Mouse (Mus musculus): Measurements from ENCODE around the gene Catsperg1. TPM values are rescaled to one million over a fixed set of nuclear protein-coding genes. Genes with fewer than 3 reads are reported as not detected.
"Not testable (repeated sequence)": the region's sequence is repeated elsewhere in the genome, so short reads cannot be mapped to it uniquely, and the experiment has no call there.

The Catsperg1 gene
- polyA plus RNA-seq, 1 experiment from 2014 or later: 0.53 TPM

DNA sequence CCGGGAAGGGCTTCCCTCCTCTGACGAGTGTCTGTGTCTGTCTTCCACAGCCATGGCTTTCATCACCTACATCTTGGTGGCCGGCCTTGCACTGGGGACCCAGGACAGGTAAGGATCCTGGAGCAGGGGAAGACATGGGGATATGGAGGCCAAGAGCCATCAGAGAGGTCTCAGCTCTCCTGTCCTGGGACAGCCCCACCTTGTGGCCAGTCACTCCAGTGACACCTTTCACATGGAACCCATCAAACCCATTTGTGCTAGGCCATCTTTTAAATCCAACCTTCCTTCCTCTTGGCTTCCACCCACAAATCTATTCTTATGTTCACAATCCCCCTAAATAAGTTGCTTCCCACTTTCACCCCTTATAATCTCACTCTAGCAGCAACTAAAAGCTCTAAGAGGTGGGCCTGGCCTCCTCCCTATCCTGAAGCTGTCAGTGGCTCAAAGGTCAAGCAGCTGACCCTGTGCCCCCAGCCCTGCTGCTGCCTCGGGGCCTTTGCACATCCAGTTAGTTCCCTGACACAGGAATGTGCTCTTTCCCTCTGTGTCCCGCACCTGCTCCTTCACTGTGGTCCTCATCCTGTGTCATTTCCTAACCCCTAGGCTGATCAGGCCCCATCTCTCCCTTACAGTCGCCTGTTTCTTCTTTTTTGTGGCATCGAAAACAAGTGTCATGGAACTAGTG is 31.0 kb upstream of the Catsperg1 start:
- peak; percentile 70 for TF ChIP-seq CTCF (IDR thresholded peaks at IDR 0.05; ENCODE audit: low read depth)
- H3K36me3 ChIP-seq (ENCODE audit: insufficient read depth, low read length): 0 out of 2 replicates have a peak, but pooled peaks cover 10% of the 10 kb centered on the region
- no peak overlapping the region for H3K27ac ChIP-seq
- H3K4me1 ChIP-seq (replicated peaks; ENCODE audit: insufficient read depth, low read length): peaks cover 3% of the 10 kb centered on the region
- H3K4me2 ChIP-seq (ENCODE audit: low read length): no peak overlapping the region
- no peak overlapping the region for H3K9ac ChIP-seq (ENCODE audit: low read depth, low read length)
- ATAC-seq (replicated peaks; ENCODE audit: low FRiP score, low read depth) (no peak), DNase-seq (ENCODE audit: low spot score) (no peak)
- no peaks in the 10 kb centered on the region for H3K27me3 ChIP-seq (ENCODE audit: insufficient read depth, low read length)
- H3K9me3 ChIP-seq (replicated peaks; ENCODE audit: low read length): no peaks in the 10 kb centered on the region
- 79% methylated on average over 7 of the region's 7 CpGs for whole genome bisulfite sequencing
- no peak overlapping the region for H3K4me3 ChIP-seq (replicated peaks; ENCODE audit: low read depth, low read length)

DNA sequence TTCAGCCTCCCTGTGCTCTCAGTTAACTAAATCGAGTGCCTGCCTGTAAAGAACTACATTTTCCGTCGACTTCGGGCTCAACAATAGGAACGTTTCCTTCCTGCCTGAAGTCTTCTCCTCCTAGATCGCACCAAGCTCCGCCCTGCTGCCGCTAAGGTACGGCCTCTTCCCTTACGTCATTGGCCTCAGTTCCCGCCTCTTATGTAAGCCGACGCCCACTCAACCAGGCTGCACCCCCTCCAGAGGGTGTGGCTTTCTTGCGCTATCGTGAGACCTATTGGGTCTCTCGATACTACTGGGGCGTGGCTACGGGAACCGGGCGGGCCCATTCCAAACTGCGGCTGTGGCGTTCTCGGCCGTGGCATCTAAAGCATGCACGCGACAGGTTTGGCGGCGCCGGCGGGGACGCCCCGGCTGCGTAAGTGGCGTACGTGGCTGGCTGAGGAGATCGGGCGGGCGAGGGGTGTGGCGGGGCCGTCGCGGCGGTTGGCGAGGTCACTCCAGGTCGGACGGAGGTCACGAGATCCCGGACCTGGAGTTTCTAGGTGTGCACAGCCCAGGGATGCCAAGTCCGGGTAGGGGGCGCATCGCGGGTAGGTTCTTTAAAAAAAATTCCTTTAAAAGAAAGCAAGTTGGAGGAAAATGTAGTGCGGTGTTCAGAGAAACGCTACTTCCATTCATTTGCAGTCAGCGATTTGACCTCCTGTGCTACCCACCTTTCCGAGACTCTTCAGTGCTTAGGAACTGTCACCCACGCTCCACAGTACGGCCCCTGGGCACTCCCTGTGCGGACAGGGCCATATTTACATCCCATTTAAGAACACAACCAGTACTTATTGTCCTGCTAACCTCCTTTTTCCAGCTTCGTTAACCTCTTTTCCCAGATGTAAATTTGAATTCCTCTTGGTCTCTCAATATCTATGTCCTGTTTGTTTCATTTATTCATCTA is 24.5 kb upstream of the Catsperg1 start, which contains the start of gene Yif1b:
Gene Yif1b (plus strand): TSS at position 311 of the 949 bp plus-strand sequence.
- 0 out of 2 replicates have a peak, but pooled peaks have one; percentile 24 for TF ChIP-seq CTCF (IDR thresholded peaks at IDR 0.05; ENCODE audit: low read depth)
- H3K9me3 ChIP-seq (replicated peaks; ENCODE audit: low read length): no peaks in the 10 kb centered on the region
- no peaks in the 10 kb centered on the region for H3K27me3 ChIP-seq (ENCODE audit: insufficient read depth, low read length)
- H3K4me2 ChIP-seq (ENCODE audit: low read length): peak within 1 kb of the TSS; percentile 68
- DNase-seq (ENCODE audit: low spot score) (peak; percentile 100), ATAC-seq (replicated peaks; ENCODE audit: low FRiP score, low read depth) (peak; percentile 97)
- peak within 1 kb of the TSS; percentile 56 for H3K4me3 ChIP-seq (replicated peaks; ENCODE audit: low read depth, low read length)
- H3K9ac ChIP-seq (ENCODE audit: low read depth, low read length): peak within 1 kb of the TSS; percentile 59
- WGBS: under 1% methylated on average over 60 of the region's 60 CpGs
- no peaks in the 10 kb centered on the region for H3K4me1 ChIP-seq (replicated peaks; ENCODE audit: insufficient read depth, low read length)
- peak within 1 kb of the TSS; percentile 87 for H3K27ac ChIP-seq
- H3K36me3 ChIP-seq (ENCODE audit: insufficient read depth, low read length): no peaks in the 10 kb centered on the region

DNA sequence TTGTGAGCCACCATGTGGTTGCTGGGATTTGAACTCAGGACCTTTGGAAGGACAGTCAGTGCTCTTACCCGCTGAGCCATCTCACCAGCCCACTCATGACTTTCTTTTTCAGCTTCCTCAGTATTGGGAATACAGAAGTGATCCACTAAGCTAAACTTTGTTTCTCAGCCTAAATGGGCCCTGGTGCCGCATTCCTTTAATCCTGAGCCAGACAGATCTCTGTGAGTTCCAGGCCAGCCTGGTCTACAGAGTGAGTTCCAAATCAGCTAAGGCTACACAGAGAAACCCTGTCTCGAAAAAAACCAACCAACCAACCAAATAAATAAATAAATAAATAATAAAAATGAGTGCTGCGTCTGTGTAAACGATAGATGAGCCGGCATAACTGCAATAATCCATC is 23.8 kb upstream of the Catsperg1 start:
- not testable (repeated sequence) for H3K27me3 ChIP-seq (ENCODE audit: insufficient read depth, low read length); H3K9me3 ChIP-seq (replicated peaks; ENCODE audit: low read length); H3K4me1 ChIP-seq (replicated peaks; ENCODE audit: insufficient read depth, low read length); H3K36me3 ChIP-seq (ENCODE audit: insufficient read depth, low read length); H3K9ac ChIP-seq (ENCODE audit: low read depth, low read length); DNase-seq (ENCODE audit: low spot score)
- Histone ChIP-seq H3K4me2 (ENCODE audit: low read length) (peak overlapping the region; percentile 48), H3K27ac (peak overlapping the region; percentile 87), H3K4me3 (replicated peaks; ENCODE audit: low read depth, low read length) (0 out of 2 replicates have a peak overlapping the region, but pooled peaks have one; percentile 10)
- 25% methylated on average over 6 of the region's 6 CpGs for WGBS
- ATAC-seq (replicated peaks; ENCODE audit: low FRiP score, low read depth): peak; percentile 1; the same call in 1 of the 2 replicates

GRCm38 (mm10) chr7:29236593-29236992 is 22.8 kb upstream of the Catsperg1 start:
- TF ChIP-seq CTCF (IDR thresholded peaks at IDR 0.05; ENCODE audit: low read depth): no peak
- WGBS: 75% methylated on average over 4 of the region's 4 CpGs
- peaks cover 4% of the 10 kb centered on the region; the same call in 1 of the 2 replicates for H3K4me1 ChIP-seq (replicated peaks; ENCODE audit: insufficient read depth, low read length)
- H3K9ac ChIP-seq (ENCODE audit: low read depth, low read length): no peak overlapping the region
- no peak overlapping the region for H3K4me2 ChIP-seq (ENCODE audit: low read length)
- H3K36me3 ChIP-seq (ENCODE audit: insufficient read depth, low read length): no peaks in the 10 kb centered on the region
- ATAC-seq (replicated peaks; ENCODE audit: low FRiP score, low read depth) (no peak), DNase-seq (ENCODE audit: low spot score) (no peak)
- no peak overlapping the region for H3K4me3 ChIP-seq (replicated peaks; ENCODE audit: low read depth, low read length)
- 0 out of 2 replicates have a peak, but pooled peaks cover 1% of the 10 kb centered on the region for H3K27me3 ChIP-seq (ENCODE audit: insufficient read depth, low read length)
- H3K27ac ChIP-seq: no peak overlapping the region
- H3K9me3 ChIP-seq (replicated peaks; ENCODE audit: low read length): no peaks in the 10 kb centered on the region

DNA sequence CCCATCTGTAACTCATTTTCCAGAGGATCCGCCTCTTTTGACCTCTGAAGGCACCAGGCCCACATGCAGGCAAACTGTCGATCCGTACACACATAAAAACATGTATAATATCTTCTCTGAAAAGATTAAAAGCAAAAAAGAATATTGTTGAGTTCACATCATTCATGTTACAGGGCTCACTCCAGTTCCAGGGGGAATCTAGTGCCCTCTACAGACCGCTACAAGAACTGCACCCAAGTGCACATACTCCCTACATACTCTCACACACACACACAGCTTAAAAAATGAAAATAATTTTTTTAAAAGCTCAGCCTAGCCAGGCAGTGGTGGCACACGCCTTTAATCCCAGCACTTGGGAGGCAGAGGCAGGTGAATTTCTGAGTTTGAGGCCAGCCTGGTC is 20.8 kb upstream of the Catsperg1 start:
- no peak for ATAC-seq (replicated peaks; ENCODE audit: low FRiP score, low read depth)
- H3K4me3 ChIP-seq (replicated peaks; ENCODE audit: low read depth, low read length): no peak overlapping the region
- H3K27me3 ChIP-seq (ENCODE audit: insufficient read depth, low read length): 0 out of 2 replicates have a peak, but pooled peaks cover 3% of the 10 kb centered on the region
- H3K9ac ChIP-seq (ENCODE audit: low read depth, low read length): no peak overlapping the region
- H3K27ac ChIP-seq: no peak overlapping the region
- peak; percentile 45; the same call in 1 of the 2 replicates for TF ChIP-seq CTCF (IDR thresholded peaks at IDR 0.05; ENCODE audit: low read depth)
- H3K4me1 ChIP-seq (replicated peaks; ENCODE audit: insufficient read depth, low read length): peaks cover 4% of the 10 kb centered on the region; the same call in 1 of the 2 replicates
- no peaks in the 10 kb centered on the region for H3K9me3 ChIP-seq (replicated peaks; ENCODE audit: low read length)
- no peak for DNase-seq (ENCODE audit: low spot score)
- WGBS: 78% methylated on average over 5 of the region's 5 CpGs
- no peaks in the 10 kb centered on the region for H3K36me3 ChIP-seq (ENCODE audit: insufficient read depth, low read length)
- H3K4me2 ChIP-seq (ENCODE audit: low read length): no peak overlapping the region

- ATAC-seq (replicated peaks; ENCODE audit: low FRiP score, low read depth) (no peak), DNase-seq (ENCODE audit: low spot score) (no peak)
- Histone ChIP-seq H3K36me3 (ENCODE audit: insufficient read depth, low read length) (no peaks in the 10 kb centered on the region), H3K27me3 (ENCODE audit: insufficient read depth, low read length) (0 out of 2 replicates have a peak, but pooled peaks cover 3% of the 10 kb centered on the region), H3K4me1 (replicated peaks; ENCODE audit: insufficient read depth, low read length) (peaks cover 4% of the 10 kb centered on the region; the same call in 1 of the 2 replicates), H3K4me2 (ENCODE audit: low read length) (no peak overlapping the region), H3K9ac (ENCODE audit: low read depth, low read length) (no peak overlapping the region), H3K4me3 (replicated peaks; ENCODE audit: low read depth, low read length) (no peak overlapping the region), H3K9me3 (replicated peaks; ENCODE audit: low read length) (no peaks in the 10 kb centered on the region), H3K27ac (peak overlapping the region; percentile 1; the same call in 1 of the 2 replicates)
- WGBS: 65% methylated on average over 6 of the region's 6 CpGs
- TF ChIP-seq CTCF (IDR thresholded peaks at IDR 0.05; ENCODE audit: low read depth): no peak
These were observed 19.9 kb upstream of the Catsperg1 start for GRCm38 (mm10) chr7:29233745-29234144.

Data from kidney, postnatal 0 days (tissue).